Mouse (Mus musculus): ENCODE measurements around the gene Myzap.

Myzap gene

DNA sequence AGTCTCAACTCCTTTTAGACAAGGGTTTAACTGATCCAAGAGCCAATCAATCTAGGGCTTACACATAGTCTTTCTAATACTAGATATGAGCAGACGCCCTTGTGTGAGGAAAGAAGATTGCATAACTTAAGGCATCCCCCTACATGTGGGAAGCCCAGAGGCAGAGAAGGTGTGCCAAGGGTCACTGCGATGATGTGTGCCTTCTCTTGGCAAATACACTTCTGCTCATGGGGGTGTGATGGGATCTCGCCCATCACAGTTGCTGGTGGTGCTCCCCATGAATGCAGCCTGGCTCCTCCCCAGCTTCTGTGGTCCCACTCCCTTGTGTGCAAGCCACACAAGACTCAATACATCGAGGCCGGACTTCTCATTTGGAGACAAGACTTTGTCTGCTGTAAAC lies 47.3 kb downstream of the Myzap start:
- no peak for DNase-seq (ENCODE audit: low spot score)

DNA sequence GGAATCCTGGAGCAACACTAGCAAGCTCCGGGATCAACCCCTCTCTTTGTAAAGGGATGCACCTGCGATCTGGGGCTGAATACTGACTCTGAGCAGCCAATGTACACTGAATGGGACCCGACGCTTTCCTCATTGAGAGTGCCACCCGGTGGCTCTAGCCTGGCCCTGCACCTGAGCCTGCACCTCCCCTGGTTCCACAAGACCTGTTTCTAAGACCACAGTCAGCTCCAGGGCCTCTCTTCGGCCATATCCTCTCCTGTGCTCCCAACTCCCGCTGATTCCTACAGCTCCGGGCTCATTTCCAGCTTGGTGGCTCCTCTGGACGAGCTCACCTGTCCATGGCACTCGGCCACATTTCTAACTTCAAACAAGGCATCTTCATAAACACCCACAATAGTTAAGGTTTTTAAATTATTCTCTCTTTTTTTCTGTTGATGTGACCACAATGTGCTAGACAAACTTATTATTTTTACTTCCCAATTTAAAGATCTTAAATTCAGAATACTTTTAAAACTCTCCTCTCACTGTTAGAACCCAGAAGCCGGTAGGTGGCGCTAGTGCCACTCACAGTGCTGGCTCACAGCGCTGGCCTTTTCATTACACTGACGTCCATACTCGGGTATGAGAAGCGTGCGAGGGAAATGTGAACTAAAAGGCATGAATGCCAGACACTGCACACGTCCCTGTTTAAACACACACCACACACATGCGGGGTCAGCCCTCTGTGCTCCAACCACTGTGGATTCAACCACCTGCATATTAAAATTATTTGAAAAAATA lies 48.5 kb downstream of the Myzap start:
- DNase-seq (ENCODE audit: low spot score): peak; percentile 94

DNA sequence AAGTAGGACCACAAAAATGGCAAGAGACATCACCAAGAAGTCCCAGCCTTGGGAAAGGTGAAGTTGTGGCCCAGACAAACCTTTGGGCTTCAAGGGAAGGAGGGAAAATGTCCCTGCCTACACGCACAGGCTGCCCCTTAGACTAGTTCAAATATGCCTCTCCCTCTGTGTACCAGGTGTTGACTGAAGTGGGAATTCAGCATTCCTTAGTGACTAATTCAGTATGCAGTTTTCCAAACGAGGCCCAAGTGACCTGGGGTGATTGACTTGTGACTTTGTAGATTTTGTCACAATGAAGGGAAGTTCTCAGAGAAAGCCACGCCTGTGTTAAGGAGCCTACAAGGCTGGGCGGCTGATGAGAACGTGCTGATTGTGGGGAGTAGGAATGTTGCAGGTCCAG lies 49.9 kb downstream of the Myzap start:
- no peak for DNase-seq (ENCODE audit: low spot score)

DNA sequence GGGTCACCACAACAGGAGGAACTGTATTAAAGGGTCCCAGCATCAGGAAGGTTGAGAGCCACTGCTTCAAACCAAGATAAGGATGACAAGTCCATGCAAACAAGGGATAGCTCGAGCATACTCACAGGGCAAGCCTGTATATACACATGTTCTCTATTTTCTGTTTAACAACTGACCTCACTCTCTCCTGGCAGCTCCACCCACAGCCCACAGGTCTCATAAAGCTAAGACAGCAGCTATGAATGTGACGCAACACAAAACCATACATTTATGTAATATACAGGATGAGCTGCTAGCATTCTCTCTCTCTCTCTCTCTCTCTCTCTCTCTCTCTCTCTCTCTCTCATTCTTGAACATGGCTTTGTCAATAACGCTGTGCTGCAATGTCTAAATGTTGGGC lies 51.4 kb downstream of the Myzap start:
- no peak for DNase-seq (ENCODE audit: low spot score)

DNA sequence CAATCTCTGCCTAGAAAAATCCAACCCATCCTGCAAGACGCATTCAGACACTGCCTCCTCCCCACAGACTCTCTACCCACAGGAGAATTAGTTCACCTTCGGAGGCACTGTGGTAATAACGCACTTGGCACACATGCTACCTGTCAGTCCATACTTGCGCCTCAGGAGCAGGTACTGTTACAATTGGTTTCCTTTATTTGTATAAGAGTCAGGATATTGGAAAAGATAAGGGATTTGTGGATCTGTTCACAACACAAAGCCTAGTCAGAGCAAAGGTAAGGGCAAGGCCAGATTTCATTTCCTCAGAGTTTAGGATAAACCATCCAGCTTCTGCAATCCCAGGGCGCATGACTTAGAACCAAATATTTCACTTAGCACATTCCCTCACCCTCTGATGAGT lies 56.4 kb downstream of the Myzap start:
- no peak for DNase-seq (ENCODE audit: low spot score)

DNA sequence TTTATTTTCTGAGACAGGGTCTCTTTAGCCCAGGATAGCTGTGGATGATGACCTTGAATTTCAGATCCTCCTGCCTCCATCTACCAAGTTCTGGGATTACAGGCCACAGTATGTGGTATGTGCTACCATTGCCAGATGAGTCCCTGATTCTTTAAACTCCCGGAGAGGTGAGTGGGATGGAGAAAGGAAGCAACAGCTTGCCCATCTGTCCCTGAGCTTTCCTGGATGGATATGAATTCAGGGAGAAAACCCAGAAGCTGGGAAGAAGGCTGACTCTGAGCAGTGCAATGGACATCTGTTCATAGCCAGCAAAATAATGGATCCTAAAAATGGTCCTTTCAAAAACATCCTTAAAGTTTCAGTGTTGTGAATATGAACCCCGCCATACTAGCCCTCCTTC lies 57.1 kb downstream of the Myzap start:
- DNase-seq (ENCODE audit: low spot score): no peak

DNA sequence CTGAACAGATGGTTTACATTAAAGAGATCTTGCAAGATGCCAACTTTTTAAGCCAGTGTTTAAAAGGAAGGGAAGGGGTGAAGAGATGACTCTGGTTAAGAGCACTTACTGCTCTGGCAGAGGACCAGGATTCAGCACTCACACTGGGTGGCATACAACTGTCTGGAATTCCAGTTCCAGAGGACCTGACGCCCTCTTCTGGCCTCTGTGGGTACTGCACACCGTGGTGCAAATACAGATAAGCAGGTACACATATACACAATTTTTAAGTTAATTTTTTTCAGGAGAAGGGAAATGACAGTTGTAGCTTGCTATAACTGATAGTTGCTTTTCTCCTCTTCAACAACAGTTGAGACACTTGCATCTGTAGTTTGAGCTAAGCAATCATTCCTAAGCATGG lies 62.2 kb downstream of the Myzap start:
- DNase-seq (ENCODE audit: low spot score): no peak

DNA sequence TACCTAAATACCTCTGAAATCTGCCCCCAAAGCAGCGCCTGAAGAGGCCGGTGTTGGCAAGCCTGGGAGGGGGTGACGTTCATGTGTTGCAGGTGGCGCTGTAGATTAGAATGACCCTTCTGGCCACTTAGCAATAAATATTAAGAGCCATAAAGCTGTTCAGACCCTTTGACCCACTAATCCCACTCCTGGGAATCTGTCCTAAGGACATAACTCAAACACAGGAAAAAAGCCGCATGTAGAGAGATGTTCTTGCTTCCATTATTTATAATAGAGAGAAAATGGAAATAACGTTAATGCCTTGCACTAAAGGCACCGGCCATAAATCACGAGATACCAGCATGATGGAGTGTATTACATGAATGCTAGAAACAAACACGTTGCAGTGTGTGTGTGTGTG lies 64.7 kb downstream of the Myzap start:
- DNase-seq (ENCODE audit: low spot score): peak; percentile 81

DNA sequence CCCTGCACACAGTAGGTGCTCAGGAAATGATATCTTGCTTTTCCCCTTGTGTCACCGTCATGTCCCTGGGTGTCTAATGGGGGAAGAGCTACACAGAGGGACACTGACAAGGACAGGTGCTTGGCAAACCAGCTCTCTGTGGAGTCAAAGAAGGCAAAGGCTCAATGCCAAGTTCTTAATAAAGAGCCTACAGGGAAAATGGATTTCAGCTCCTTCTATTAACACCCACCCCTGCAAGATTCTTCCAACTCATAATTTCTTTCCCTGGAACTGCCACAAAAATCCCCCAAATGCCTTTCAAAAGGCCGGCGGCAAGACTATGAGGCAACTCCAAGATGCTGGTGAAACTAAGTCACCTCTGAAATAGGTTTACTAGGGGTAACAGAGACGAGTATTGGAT lies 68.3 kb downstream of the Myzap start:
- DNase-seq (ENCODE audit: low spot score): no peak

DNA sequence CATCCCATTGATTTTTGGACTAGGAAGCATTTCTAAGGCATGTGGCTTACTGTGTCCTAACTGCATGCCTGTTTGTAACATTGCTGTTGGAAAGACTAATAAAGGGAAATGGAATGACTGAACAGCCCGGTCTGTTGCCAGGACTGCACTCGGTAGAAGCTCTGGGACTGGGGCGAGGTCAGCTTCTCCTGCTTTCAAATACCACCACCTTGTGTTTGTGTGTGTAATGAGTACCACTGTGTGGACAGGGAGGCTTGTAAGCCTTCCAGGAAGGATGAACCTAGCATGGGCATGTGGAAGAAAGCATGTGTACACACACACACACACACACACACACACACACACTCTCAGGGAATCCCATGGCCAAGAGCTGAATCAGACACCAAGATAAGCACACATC lies 72.3 kb downstream of the Myzap start:
- DNase-seq (ENCODE audit: low spot score): no peak

DNA sequence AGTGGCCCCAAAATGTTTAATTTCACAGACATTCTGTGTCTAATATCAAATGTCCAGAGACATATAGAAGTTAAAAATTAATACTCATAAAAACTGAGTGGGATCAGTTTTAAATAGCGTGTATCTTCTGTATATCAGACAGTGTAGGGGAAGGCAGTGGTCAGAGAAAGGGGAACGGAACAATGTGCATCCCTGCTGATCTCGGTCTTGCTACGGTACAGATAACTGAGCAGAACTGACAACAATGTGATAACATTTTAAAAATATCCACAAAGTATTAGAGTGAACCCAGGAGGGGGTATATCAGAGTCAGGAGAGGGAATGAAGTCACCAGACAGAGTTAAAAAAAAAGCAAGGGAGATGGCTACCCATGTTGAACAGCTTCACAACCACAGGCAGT lies 74.7 kb downstream of the Myzap start:
- DNase-seq (ENCODE audit: low spot score): no peak

DNA sequence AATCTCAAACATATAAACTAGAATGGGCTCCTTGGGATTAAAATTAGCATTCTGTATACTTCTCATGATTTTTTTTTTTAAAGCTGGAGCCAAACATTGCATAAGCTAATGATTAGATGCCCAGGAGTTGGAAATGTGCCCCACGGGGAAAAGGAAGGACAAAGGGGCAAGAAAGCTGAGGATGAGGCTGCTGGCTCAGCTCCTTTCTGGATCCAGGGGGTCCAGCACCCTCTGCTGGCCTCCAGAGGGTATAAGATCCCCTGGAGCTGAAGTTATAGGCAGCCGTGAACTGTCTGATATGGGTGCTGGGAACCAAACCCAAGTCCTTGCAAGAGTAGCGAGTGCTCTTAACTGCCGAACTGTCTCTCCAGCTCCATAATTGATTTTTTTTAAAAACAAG lies 76.3 kb downstream of the Myzap start:
- no peak for DNase-seq (ENCODE audit: low spot score)

DNA sequence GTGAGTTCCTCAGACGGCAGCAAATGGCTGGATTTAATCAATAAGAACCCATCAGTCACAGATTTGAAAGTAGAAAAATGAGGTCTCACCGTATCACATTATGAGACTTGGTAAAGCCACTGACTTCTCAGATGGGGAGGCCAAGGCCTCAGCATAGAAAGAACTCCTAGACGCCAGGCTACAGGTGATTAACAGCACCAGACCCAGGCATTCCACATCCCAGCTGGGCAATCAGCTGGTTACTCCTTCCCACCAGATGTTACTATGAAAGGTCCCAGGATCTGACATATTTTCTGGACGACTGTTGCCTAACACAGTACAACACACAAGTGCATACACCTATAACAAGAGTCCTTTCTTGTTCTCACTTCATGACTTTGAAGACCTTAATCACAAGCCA lies 78.6 kb downstream of the Myzap start:
- DNase-seq (ENCODE audit: low spot score): no peak

DNA sequence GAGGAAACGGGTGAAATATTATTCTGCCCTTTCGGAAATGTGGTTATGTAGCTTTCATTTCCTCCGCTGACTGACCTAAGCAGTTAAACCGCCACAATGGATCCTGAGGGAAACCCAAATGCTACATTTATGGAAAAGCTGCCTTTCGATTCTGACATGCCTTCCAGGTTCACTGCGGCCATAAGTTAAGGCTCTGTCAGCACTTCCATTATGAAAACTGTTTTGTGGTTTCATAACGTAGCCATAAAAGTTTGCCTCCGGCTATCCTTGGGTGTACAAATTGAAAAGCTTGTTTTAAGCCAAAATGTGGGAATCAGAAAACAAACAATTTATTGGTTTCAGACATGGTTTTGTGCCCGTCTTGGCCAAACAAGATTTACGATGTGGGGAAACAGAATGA lies 79.3 kb downstream of the Myzap start:
- no peak for DNase-seq (ENCODE audit: low spot score)

DNA sequence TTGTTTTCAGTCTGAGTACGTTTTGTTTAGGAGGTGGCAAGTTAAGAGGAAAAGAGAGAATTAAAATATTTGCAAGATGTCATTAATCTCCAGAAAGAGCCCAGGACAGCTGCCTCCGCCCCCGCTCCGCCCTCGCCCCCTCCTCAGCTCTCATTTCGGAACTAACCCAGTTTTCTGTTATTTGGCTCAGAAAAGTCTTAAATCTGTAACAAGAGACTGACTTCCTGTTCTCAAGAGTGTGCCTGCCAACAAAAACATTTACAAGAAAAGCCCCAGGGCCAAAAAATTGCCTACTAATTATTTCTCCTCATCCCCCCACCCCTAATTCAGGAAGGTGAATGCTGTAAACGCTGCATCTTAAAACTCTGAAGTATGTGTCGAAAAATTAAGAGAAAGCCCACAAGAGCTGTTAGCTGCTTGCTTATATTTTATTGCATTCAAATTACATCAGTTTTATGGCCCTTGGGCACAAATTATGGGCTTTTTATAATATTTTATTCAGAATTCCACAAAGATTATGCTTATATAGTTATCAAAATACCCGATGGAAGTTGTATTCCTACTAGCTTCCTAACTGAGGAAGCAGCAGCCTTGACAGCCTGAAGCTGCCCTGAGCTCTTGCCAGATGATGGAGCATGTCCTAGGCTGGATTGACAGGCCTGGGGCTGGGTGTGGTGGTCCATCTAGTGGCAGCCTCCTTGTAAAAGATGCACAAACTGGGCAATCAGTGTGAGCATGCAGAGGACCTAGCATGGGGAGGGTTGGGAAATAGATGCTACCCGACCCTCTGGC lies 93.6 kb downstream of the Myzap start:
- DNase-seq (ENCODE audit: low spot score): no peak

DNA sequence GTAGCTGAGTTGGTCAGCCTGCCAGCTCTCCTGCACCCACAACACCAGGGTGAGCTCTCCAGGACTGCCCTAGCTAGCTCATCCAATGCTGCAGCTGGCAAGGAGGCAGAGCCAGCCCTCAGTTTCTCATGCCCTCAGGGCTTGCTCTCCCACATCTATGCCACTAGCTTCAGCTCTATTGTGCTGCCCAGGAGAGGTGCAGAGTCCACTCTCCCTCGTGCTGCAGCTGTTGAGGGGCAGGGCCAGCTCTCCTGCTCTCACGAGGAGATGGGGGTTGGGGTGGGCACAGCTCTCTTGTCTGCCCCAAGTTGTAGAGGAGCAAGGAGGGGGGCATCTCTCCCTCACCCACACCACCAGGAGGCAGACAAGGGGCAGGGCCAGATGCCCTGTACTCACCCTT lies 95.5 kb downstream of the Myzap start:
- no peak for DNase-seq (ENCODE audit: low spot score)

DNA sequence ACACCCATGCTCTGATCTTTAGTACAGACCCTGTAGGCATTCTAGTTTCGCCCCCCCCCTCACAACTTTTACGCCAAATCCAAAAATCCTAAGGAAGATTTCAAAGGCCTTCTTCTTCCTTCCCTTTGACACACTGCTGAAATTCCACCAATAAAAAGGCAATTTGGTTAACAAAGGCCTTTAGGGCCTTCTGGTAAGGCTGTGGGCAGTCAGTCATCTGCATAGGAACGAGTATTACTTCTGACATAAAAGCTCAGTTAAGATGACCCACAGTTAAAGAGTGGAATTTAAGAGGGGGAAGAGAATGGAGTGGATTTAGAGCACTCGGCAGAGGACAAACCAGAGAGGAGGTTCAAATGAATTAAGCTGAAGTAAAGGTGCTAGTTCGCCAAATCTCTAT lies 98.4 kb downstream of the Myzap start:
- no peak for DNase-seq (ENCODE audit: low spot score)

DNA sequence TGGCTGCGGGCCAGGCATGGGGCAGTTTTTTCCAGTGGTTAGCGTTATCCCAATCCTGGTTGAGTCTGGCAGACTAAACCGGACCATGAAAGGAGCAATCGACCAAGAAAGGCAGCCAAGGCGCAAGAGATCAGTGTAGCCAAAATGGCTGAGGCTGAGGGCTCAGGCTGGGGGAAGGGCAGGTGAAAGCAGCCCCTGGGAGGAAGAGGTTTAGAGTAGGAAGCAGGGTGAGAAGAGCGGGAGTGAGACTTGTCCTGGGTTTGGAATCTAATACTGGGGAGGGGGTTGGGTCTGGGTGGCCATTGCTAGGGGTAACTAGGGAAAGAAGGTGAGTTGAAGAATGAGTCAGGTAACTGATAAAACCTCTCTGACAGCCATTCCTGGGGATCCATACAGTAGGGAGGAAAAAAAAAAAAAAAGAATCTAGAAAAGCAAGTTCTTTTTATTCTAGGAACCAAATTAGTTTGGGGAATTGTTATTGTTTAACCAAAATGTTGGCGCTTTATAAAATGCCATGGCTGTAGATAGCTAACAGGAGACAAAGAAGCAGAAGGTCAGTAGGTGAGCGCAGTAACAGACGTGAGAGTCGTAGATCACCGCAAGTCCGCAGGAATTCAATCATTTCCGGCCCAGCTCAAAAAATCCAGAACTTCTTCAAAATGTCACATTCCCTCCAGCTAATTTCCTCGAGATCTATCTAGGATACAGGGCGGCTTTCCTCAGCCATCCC lies 99.7 kb downstream of the Myzap start:
- no peak for DNase-seq (ENCODE audit: low spot score)

DNA sequence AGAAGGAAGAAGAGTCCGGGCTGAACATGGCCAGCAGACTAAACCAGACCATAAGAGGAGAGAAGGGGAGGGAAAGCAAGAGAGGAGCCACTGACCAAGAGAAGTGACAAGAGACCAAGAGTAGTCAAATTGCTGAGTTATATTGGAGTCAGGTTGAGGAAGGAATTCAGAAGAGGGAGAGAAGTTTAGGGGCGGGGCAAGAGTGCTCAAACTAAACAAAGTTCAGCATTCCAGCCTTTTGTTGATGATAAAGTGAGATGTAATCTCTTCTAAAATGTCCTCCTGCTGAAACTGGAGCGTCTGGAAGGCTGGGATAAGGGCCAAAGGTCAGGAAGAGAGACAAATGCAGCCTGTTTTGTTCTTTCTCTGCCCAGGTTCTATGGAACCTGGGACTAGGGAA lies 102.1 kb downstream of the Myzap start:
- DNase-seq (ENCODE audit: low spot score): peak; percentile 50

DNA sequence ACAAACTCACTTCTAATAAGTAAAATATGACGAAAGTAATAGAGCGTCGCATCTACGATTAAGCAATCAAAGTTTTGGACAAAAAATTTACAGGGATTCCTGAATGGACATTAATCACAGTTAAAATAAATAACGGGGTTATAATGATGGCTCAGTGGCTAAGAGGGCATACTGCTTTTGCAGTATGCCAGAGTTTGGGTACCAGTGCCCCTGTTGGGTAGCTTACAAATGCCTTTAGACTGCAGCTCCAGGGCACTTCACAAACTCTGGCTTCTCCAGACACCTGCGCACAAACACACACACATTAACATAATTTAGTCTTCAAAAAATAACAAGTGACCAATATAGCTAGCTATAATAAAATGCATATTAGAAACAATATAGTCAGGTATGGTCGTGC lies 106.0 kb downstream of the Myzap start:
- no peak for DNase-seq (ENCODE audit: low spot score)

DNA sequence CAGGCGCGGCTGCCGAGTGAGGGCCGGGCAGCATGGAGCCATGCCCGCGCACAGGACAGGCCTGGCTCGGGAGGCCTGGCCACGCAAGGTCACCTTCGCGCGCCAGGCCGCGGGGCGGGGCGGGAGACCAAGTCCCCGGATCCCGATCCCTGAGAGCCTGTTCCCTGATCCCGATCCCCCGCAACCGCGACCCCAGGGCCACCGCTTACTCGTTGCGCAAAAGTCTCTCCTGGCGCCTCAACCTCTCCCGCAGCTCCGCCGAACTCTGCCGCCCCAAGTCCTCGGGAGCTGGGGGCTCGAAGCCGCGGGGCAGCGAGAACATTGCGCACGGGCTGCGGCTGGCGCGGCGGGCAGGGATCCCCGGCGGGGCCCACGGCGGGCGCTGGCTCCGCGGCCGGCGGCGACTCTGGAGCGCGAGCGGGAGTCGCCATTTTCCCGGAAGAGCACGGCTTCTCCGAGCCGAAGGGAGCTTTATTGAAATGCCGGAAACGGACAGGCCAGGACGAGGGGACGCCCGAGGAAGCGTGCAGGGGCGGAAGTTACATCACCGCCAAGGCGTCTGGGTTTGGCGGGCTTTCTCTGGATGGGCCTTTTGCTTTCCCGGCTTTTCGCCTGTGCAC lies 106.6 kb downstream of the Myzap start, which contains the start of gene Polr2m:
TSS of gene Polr2m (minus strand) at position 461 of the 620 bp plus-strand sequence.
- DNase-seq (ENCODE audit: low spot score): peak; percentile 97

DNA sequence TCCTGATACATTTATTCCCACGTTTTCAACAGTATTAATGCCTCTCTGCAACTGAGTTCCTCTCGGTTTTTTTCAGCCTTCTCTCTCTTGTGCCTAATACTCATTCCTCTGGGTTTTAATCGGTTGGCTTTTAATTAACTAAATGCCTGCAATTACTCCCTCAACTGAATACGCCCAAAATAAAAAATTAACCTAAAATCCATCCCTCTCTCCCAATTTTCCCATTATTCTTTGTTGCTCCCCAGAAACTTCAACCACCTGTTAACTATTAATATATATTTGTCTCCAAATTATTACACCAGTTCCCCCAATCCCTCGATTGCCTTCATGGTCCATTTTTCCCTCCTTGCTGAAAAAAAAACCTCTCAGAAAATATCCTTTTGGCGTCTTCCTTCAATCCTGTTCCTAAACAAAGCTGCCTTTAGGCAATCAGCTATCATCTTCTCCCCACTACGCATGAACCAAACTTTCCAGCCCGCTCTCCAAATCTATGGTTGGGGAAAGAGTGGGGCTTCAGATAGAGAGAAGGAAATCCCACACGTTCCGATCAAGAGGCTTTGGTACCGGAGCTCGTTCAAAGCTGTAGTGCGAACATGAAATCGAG lies 107.2 kb downstream of the Myzap start:
- peak; percentile 63 for DNase-seq (ENCODE audit: low spot score)

All from embryo, embryonic 10.5 days (tissue).